Mouse (Mus musculus) right cerebral cortex, adult 18-20 months (tissue): Measurements from ENCODE around the gene Msi2.

Source experiments
- DNase-seq: peaks from one replicate; pipeline ENCODE4 v3.0.0; 2022; ENCODE audit warnings: mixed read lengths

The Msi2 gene

GRCm38 (mm10) chr11:88709876-88710614, 8.3 kb downstream of the Msi2 start:
- DNase-seq, result no peak

- no peak for DNase-seq
Observed at GRCm38 (mm10) chr11:88707228-88707775, 11.0 kb downstream of the Msi2 start.

GRCm38 (mm10) chr11:88704688-88705087, 13.6 kb downstream of the Msi2 start:
- no peak for DNase-seq

- DNase-seq, result no peak
Observed at GRCm38 (mm10) chr11:88703220-88703619, 15.1 kb downstream of the Msi2 start.

DNA sequence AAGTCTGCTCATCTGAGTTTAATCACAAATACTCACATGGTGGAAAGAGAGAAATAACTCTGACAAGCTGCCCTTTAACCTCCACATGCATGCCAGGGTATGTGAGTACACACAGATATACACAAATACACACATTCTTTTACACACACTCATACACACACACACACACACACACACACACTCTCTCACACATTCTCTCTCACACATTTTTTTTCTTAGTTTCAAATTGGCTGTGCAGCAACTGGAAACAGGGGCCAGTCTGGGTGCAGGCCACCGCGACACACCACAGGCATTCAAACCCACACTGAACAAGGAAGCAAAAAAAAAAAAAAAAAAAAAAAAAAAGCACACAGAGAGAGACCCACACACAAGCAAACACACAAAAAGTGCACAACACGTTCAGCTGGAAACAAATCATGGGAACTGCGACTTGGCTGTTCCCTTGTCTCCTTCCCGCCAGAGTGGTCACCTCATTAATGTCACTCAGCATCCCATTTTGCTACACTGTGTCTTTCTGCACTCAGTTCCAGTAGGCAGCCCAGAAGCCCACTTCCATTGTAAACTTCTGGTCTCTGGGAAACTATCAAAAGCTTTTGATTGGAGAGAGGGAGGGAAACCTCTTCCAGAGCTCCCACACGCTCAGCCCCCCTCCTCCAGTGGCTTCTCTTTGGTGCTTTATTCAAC, 16.2 kb downstream of the Msi2 start:
- DNase-seq, result no peak

- DNase-seq, result no peak
Observed at GRCm38 (mm10) chr11:88701020-88701419, 17.3 kb downstream of the Msi2 start.

- DNase-seq, result no peak
Observed at GRCm38 (mm10) chr11:88700202-88700711, 18.1 kb downstream of the Msi2 start.

- no peak for DNase-seq
Observed at GRCm38 (mm10) chr11:88693905-88694893, 24.1 kb downstream of the Msi2 start.

DNA sequence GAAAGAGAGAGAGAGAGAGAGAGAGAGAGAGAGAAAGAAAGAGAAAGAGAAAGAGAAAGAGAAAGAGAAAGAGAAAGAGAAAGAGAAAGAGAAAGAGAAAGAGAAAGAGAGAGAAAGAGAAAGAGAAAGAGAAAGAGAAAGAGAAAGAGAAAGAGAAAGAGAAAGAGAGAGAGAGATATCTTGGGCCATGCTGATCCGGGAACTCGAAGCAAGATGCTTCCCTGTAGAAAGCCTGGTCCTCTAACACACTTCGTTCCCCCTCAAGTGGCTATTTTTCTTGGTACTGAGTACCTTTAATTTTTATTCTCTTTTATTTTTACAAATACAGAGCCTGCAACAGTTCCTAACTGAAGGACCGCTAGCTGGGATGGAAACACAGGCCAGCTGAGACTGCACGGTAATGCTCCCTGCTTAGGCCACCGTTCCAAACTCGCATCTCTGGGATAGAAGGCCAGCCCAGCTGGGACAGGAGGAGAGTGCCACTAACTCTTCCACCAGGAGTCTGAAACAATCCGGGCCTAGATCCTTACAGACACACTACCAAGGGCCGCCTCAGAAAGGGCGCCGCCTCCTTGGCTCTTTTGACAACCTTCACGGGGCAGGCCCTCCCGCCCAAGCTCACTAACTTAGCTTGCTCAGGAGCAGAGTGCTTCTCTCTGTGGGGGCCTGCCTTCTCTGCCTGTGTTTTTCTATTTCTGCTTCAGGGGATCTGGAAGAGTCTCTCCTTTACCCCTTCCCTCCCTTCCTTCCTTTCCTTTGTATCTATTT, 25.1 kb downstream of the Msi2 start:
- no peak for DNase-seq

- no peak for DNase-seq
Observed at GRCm38 (mm10) chr11:88692374-88692773, 25.9 kb downstream of the Msi2 start.

GRCm38 (mm10) chr11:88690556-88691287, 27.6 kb downstream of the Msi2 start:
- DNase-seq, result no peak

DNA sequence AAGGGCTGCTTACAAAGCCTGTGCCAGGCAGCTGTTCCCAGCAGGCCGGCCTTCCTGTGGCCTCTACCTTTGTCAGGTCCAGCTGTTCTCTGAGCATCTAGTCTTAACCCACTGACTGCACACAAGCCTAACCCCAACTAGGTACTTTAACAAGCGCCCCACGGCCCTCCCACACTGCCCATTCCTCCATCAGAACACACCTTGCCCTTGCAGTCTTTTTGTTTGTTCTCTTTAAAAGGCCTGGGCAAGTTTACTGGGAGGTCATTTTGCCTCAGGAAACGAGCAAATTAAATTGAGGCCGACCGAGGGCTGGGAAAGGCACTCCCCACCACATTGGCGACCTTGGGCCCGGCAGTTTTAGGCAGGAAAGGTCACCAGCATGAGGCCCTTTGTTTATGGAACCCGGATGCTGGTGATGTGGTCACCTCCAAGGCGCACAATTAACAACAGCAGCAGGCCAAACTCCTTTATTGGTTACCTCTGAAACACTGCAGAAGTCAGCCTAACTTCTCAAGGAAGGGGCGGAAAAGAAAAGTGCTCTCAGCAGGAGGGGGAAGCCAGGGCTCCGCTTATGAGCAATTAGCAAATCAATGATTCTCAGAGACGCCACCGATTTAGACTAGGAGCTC, 28.4 kb downstream of the Msi2 start:
- DNase-seq, result no peak

DNA sequence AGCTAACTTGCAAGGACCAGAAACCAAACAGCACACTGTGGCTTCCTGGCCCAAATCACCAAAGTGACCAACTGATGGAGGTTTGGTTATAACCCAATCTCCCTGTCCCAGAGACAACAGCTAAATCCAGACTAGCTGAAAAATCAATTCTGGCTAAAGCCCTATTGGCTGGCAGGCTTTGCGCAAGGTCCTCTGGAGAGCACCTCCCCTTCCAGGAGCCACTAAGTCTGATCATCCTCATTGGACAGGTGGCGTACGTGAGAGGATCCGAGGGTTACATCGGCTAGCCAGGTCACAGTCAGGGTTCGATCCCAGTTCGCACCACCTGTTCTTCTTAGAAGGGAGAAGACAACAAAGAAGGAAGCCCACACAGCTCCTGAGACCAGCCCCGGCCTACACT, 29.7 kb downstream of the Msi2 start:
- DNase-seq, result no peak

GRCm38 (mm10) chr11:88687711-88688110, 30.6 kb downstream of the Msi2 start:
- no peak for DNase-seq

GRCm38 (mm10) chr11:88687010-88687409, 31.3 kb downstream of the Msi2 start:
- no peak for DNase-seq

GRCm38 (mm10) chr11:88686061-88686460, 32.3 kb downstream of the Msi2 start:
- DNase-seq, result no peak

GRCm38 (mm10) chr11:88683026-88683770, 35.1 kb downstream of the Msi2 start:
- no peak for DNase-seq

GRCm38 (mm10) chr11:88677350-88677749, 41.0 kb downstream of the Msi2 start:
- no peak for DNase-seq

GRCm38 (mm10) chr11:88676597-88676996, 41.7 kb downstream of the Msi2 start:
- DNase-seq, result no peak
